Mouse (Mus musculus) kidney, adult 2 months (tissue): ENCODE data around the gene Slc11a1.

Source experiments
- CTCF ChIP-seq: fragments of 200-500 bp; conservative IDR thresholded peaks from 2 replicates; pipeline ENCODE4 v1.5.1; 2011; ENCODE audit warnings: low read depth, mild to moderate bottlenecking, control low read depth, low read length, moderate library complexity, mixed read lengths; ENCODE audit not compliant: insufficient read depth, insufficient read length
- POLR2A ChIP-seq: fragments of 200-500 bp; IDR thresholded peaks from one replicate; pipeline ENCODE4 v1.6.1; 2011; ENCODE audit warnings: low read depth, low read length, control low read depth

- no peak for TF ChIP-seq POLR2A
- TF ChIP-seq CTCF, result no peak
These were observed 6.9 kb upstream of the Slc11a1 start for GRCm38 (mm10) chr1:74367886-74368645.
